In genomic region chr8:119603771-119604170, GRCm38 (mm10) we compare ENCODE assay signal across 10 mouse cellular contexts. TPM values are rescaled to one million over a fixed set of nuclear protein-coding genes. Genes with fewer than 3 reads are reported as not detected.
DNase-seq lines count a peak whose midpoint lies in the region; ATAC-seq and TF ChIP-seq lines count a peak whose summit lies in the region.
"Had no signal": no experiment of that assay in that cellular context is flagged by ENCODE, and none has a peak within 500 bp of the region (broad histone marks: within the 10 kb centered on the region; RNA-seq: fewer than 3 reads in every experiment).

No protein-coding gene starts in this region.

- no peak overlapping the region; the same call in 1 of the 2 replicates for H3K4me3 ChIP-seq in heart, embryonic 12.5 days
- peak overlapping the region; percentile 78; the same call in 1 of the 2 replicates for H3K4me3 ChIP-seq in embryonic facial prominence, embryonic 11.5 days (ENCODE audit: low read depth, low read length)
- H3K4me3 ChIP-seq in hindbrain, postnatal 0 days (ENCODE audit: low read length) = no peak overlapping the region
- H3K4me3 ChIP-seq in midbrain, embryonic 16.5 days (ENCODE audit: low read depth, low read length) = no peak overlapping the region
- no peak overlapping the region for H3K4me3 ChIP-seq in lung, adult 2 months (replicated peaks; ENCODE audit: extremely low read depth, low read depth, low read length)

- TF ChIP-seq POLR2A in lung, adult 2 months (IDR thresholded peaks at IDR 0.05; ENCODE audit: borderline replicate concordance, extremely low read depth, low read depth, low read length) = no peak

- peak overlapping the region; percentile 88 for H3K4me2 ChIP-seq in heart, embryonic 12.5 days
- H3K4me2 ChIP-seq in embryonic facial prominence, embryonic 11.5 days (ENCODE audit: low read depth, low read length) = peak overlapping the region; percentile 73; the same call in 1 of the 2 replicates
- H3K4me2 ChIP-seq in hindbrain, postnatal 0 days (ENCODE audit: low read depth, low read length) = peak overlapping the region; percentile 93
- H3K4me2 ChIP-seq in midbrain, embryonic 16.5 days (ENCODE audit: low read length) = peak overlapping the region; percentile 60

- TF ChIP-seq CTCF in hindbrain, postnatal 0 days (IDR thresholded peaks at IDR 0.05; ENCODE audit: low read depth) = no peak
- no peak for TF ChIP-seq CTCF in lung, adult 2 months (IDR thresholded peaks at IDR 0.05; ENCODE audit: insufficient read depth, low read length)

- H3K27ac ChIP-seq in heart, embryonic 12.5 days (ENCODE audit: poor library complexity, severe bottlenecking) = no peak overlapping the region
- no peak overlapping the region for H3K27ac ChIP-seq in embryonic facial prominence, embryonic 11.5 days (replicated peaks; ENCODE audit: low read depth, low read length)
- no peak overlapping the region for H3K27ac ChIP-seq in hindbrain, postnatal 0 days
- no peak overlapping the region for H3K27ac ChIP-seq in midbrain, embryonic 16.5 days (ENCODE audit: low read length)

- no peaks in the 10 kb centered on the region for H3K27me3 ChIP-seq in heart, embryonic 12.5 days (replicated peaks)
- H3K27me3 ChIP-seq in embryonic facial prominence, embryonic 11.5 days (ENCODE audit: control insufficient read depth, insufficient read depth, low read length) = no peaks in the 10 kb centered on the region
- no peaks in the 10 kb centered on the region for H3K27me3 ChIP-seq in hindbrain, postnatal 0 days (ENCODE audit: insufficient read depth, low read length)
- H3K27me3 ChIP-seq in midbrain, embryonic 16.5 days (ENCODE audit: control insufficient read depth, insufficient read depth, low read depth, low read length) = no peaks in the 10 kb centered on the region

- no peak overlapping the region for H3K9ac ChIP-seq in heart, embryonic 12.5 days
- H3K9ac ChIP-seq in embryonic facial prominence, embryonic 11.5 days (replicated peaks; ENCODE audit: low read length) = no peak overlapping the region
- peak overlapping the region; percentile 62; the same call in 1 of the 2 replicates for H3K9ac ChIP-seq in hindbrain, postnatal 0 days (replicated peaks; ENCODE audit: low read length)
- peak overlapping the region; percentile 77; the same call in 1 of the 2 replicates for H3K9ac ChIP-seq in midbrain, embryonic 16.5 days (ENCODE audit: low read depth, low read length)

- H3K9me3 ChIP-seq in heart, embryonic 12.5 days (replicated peaks) = peaks cover 4% of the 10 kb centered on the region; the same call in 1 of the 2 replicates
- H3K9me3 ChIP-seq in embryonic facial prominence, embryonic 11.5 days (replicated peaks; ENCODE audit: control insufficient read depth, low read length) = no peaks in the 10 kb centered on the region
- no peaks in the 10 kb centered on the region for H3K9me3 ChIP-seq in hindbrain, postnatal 0 days (ENCODE audit: low read length)
- H3K9me3 ChIP-seq in midbrain, embryonic 16.5 days (replicated peaks; ENCODE audit: control insufficient read depth, low read length, poor library complexity, severe bottlenecking) = no peaks in the 10 kb centered on the region

- no peak for ATAC-seq in heart, embryonic 12.5 days (ENCODE audit: insufficient number of reproducible peaks, low FRiP score)
- ATAC-seq in embryonic facial prominence, embryonic 11.5 days (replicated peaks; ENCODE audit: insufficient number of reproducible peaks, low FRiP score, low TSS enrichment, low read depth) = no peak
- ATAC-seq in hindbrain, postnatal 0 days = no peak
- ATAC-seq in midbrain, embryonic 16.5 days = no peak

- peaks cover 11% of the 10 kb centered on the region for H3K4me1 ChIP-seq in heart, embryonic 12.5 days (replicated peaks)
- H3K4me1 ChIP-seq in embryonic facial prominence, embryonic 11.5 days (ENCODE audit: control insufficient read depth, insufficient read depth, low read length) = peaks cover 7% of the 10 kb centered on the region
- H3K4me1 ChIP-seq in hindbrain, postnatal 0 days (ENCODE audit: insufficient read depth, low read length) = peaks cover 8% of the 10 kb centered on the region; the same call in 1 of the 2 replicates
- peaks cover 9% of the 10 kb centered on the region for H3K4me1 ChIP-seq in midbrain, embryonic 16.5 days (ENCODE audit: control insufficient read depth, insufficient read depth, low read length)
- no peaks in the 10 kb centered on the region for H3K4me1 ChIP-seq in lung, adult 2 months (ENCODE audit: control insufficient read depth, insufficient read depth, low read length)

- 93% methylated on average over 4 of the region's 4 CpGs for WGBS in heart, embryonic 12.5 days
- 94% methylated on average over 4 of the region's 4 CpGs for WGBS in embryonic facial prominence, embryonic 11.5 days
- WGBS in hindbrain, postnatal 0 days = 94% methylated on average over 4 of the region's 4 CpGs
- WGBS in midbrain, embryonic 16.5 days = 92% methylated on average over 4 of the region's 4 CpGs
- WGBS in lung, adult 2 months = 87% methylated on average over 4 of the region's 4 CpGs

- DNase-seq in heart, postnatal 10 days = no peak
- DNase-seq in embryonic facial prominence, embryonic 11.5 days (ENCODE audit: low spot score) = no peak
- DNase-seq in hindbrain, postnatal 0 days (ENCODE audit: low spot score) = no peak
- no peak for DNase-seq in layer of hippocampus, adult 9-10 months (ENCODE audit: low spot score)
- DNase-seq in testis, postnatal 14 days (ENCODE audit: low spot score) = no peak
- DNase-seq in lung, adult 2 months = no peak
- DNase-seq: cerebellum, adult 18-20 months had no signal

- peaks cover 40% of the 10 kb centered on the region for H3K36me3 ChIP-seq in heart, embryonic 12.5 days
- peaks cover 3% of the 10 kb centered on the region; the same call in 1 of the 2 replicates for H3K36me3 ChIP-seq in embryonic facial prominence, embryonic 11.5 days (replicated peaks; ENCODE audit: control insufficient read depth, insufficient read depth, low read depth, low read length)
- peaks cover 36% of the 10 kb centered on the region for H3K36me3 ChIP-seq in hindbrain, postnatal 0 days (ENCODE audit: insufficient read depth, low read length)
- peaks cover 10% of the 10 kb centered on the region for H3K36me3 ChIP-seq in midbrain, embryonic 16.5 days (ENCODE audit: control insufficient read depth, insufficient read depth, low read length)

- intact Hi-C loops in heart, postnatal 10 days (cut with DNase I) = loop anchor here (2.0 to 10.0 kb wide), 4 partner anchors 29 to 189 kb away; partner anchors contain the start of genes Dnaaf1, Hsdl1 and Mbtps1

RNA-seq across cellular contexts. Expression of gene Taf1c, which starts 1.3 kb away (rescaled TPM):
- 8.1 and 8.6 TPM in 2 replicates for polyA plus RNA-seq in heart, embryonic 12.5 days (2016; fragmentation: Nextera tagmentation; extraction: Ambion mirVana)
- total RNA-seq in heart, postnatal 10 days (2021) = 1 to 10 TPM; 3.9 to 4.7 TPM
- polyA plus RNA-seq in embryonic facial prominence, embryonic 11.5 days (2014; fragmentation: Nextera tagmentation; extraction: Ambion mirVana) = 10.3 and 11.0 TPM in 2 replicates
- 19.8 and 29.7 TPM in 2 replicates for total RNA-seq in hindbrain, postnatal 0 days (2014; rRNA removed)
- 7.9 and 9.4 TPM in 2 replicates for polyA plus RNA-seq in hindbrain, postnatal 0 days (2015; fragmentation: Nextera tagmentation; extraction: Ambion mirVana)
- polyA plus RNA-seq in midbrain, embryonic 16.5 days (2015; fragmentation: Nextera tagmentation; extraction: Ambion mirVana) = 14.3 and 14.6 TPM in 2 replicates
- 17.6 and 19.5 TPM in 2 replicates for polyA plus RNA-seq in lung, adult 2 months (2012; rRNA removed)

RNA-seq across cellular contexts. Expression of gene Adad2, which starts 8.8 kb away (rescaled TPM):
- polyA plus RNA-seq in heart, embryonic 12.5 days (2016; fragmentation: Nextera tagmentation; extraction: Ambion mirVana) = 0.09 TPM in 1 of 2 replicates, not detected in the other
- not detected for total RNA-seq in heart, postnatal 10 days (2021)
- polyA plus RNA-seq in embryonic facial prominence, embryonic 11.5 days (2014; fragmentation: Nextera tagmentation; extraction: Ambion mirVana) = 0.17 TPM in 1 of 2 replicates, not detected in the other
- total RNA-seq in hindbrain, postnatal 0 days (2014; rRNA removed) = 0.63 and 1.0 TPM in 2 replicates
- polyA plus RNA-seq in hindbrain, postnatal 0 days (2015; fragmentation: Nextera tagmentation; extraction: Ambion mirVana) = 0.11 TPM in 1 of 2 replicates, not detected in the other
- 0.10 and 0.19 TPM in 2 replicates for polyA plus RNA-seq in midbrain, embryonic 16.5 days (2015; fragmentation: Nextera tagmentation; extraction: Ambion mirVana)
- polyA plus RNA-seq in lung, adult 2 months (2012; rRNA removed) = not detected in 2 replicates
- total RNA-seq: neutrophil, adult 5-6 weeks had no signal

RNA-seq across cellular contexts. Expression of gene Dnaaf1, which starts 28.7 kb away (rescaled TPM):
- polyA plus RNA-seq in heart, embryonic 12.5 days (2016; fragmentation: Nextera tagmentation; extraction: Ambion mirVana) = 0.18 and 0.23 TPM in 2 replicates
- not detected for total RNA-seq in heart, postnatal 10 days (2021)
- polyA plus RNA-seq in embryonic facial prominence, embryonic 11.5 days (2014; fragmentation: Nextera tagmentation; extraction: Ambion mirVana) = 0.13 TPM in 1 of 2 replicates, not detected in the other
- total RNA-seq in hindbrain, postnatal 0 days (2014; rRNA removed) = 0.04 TPM in 1 of 2 replicates, not detected in the other
- polyA plus RNA-seq in hindbrain, postnatal 0 days (2015; fragmentation: Nextera tagmentation; extraction: Ambion mirVana) = 0.42 and 0.48 TPM in 2 replicates
- polyA plus RNA-seq in midbrain, embryonic 16.5 days (2015; fragmentation: Nextera tagmentation; extraction: Ambion mirVana) = 0.75 and 0.83 TPM in 2 replicates
- polyA plus RNA-seq in lung, adult 2 months (2012; rRNA removed) = 5.0 and 5.3 TPM in 2 replicates
- total RNA-seq: neutrophil, adult 5-6 weeks had no signal

RNA-seq across cellular contexts. Expression of gene Hsdl1, which starts 28.8 kb away (rescaled TPM):
- polyA plus RNA-seq in heart, embryonic 12.5 days (2016; fragmentation: Nextera tagmentation; extraction: Ambion mirVana) = 38.3 and 41.9 TPM in 2 replicates
- 10 to 100 TPM; 17.6 to 18.2 TPM for total RNA-seq in heart, postnatal 10 days (2021)
- 39.6 and 45.2 TPM in 2 replicates for polyA plus RNA-seq in embryonic facial prominence, embryonic 11.5 days (2014; fragmentation: Nextera tagmentation; extraction: Ambion mirVana)
- 127 and 144 TPM in 2 replicates for total RNA-seq in hindbrain, postnatal 0 days (2014; rRNA removed)
- 114 and 126 TPM in 2 replicates for polyA plus RNA-seq in hindbrain, postnatal 0 days (2015; fragmentation: Nextera tagmentation; extraction: Ambion mirVana)
- polyA plus RNA-seq in midbrain, embryonic 16.5 days (2015; fragmentation: Nextera tagmentation; extraction: Ambion mirVana) = 197 and 206 TPM in 2 replicates
- 24.1 and 27.7 TPM in 2 replicates for polyA plus RNA-seq in lung, adult 2 months (2012; rRNA removed)

RNA-seq across cellular contexts. Expression of gene Kcng4, which starts 31.7 kb away (rescaled TPM):
- polyA plus RNA-seq in heart, embryonic 12.5 days (2016; fragmentation: Nextera tagmentation; extraction: Ambion mirVana) = not detected in 2 replicates
- total RNA-seq in heart, postnatal 10 days (2021) = under 1 TPM in 1 of 2 experiments, not detected in 1; 0.10 TPM
- 0.15 TPM in 1 of 2 replicates, not detected in the other for polyA plus RNA-seq in embryonic facial prominence, embryonic 11.5 days (2014; fragmentation: Nextera tagmentation; extraction: Ambion mirVana)
- 0.11 and 0.73 TPM in 2 replicates for total RNA-seq in hindbrain, postnatal 0 days (2014; rRNA removed)
- 0.19 and 0.21 TPM in 2 replicates for polyA plus RNA-seq in hindbrain, postnatal 0 days (2015; fragmentation: Nextera tagmentation; extraction: Ambion mirVana)
- polyA plus RNA-seq in midbrain, embryonic 16.5 days (2015; fragmentation: Nextera tagmentation; extraction: Ambion mirVana) = 0.26 and 1.6 TPM in 2 replicates
- 0.17 and 0.51 TPM in 2 replicates for polyA plus RNA-seq in lung, adult 2 months (2012; rRNA removed)
- total RNA-seq: neutrophil, adult 5-6 weeks had no signal

Comparison
In these comparisons a context has a peak if more than half of its experiments do, and no peak if none do; other contexts are left out.
1. H3K9ac ChIP-seq: peak in hindbrain, postnatal 0 days (single experiment) and midbrain, embryonic 16.5 days (single experiment); none in heart, embryonic 12.5 days (single experiment) and embryonic facial prominence, embryonic 11.5 days (single experiment).
2. Peak in every context shown above with its lines, with median percentiles within 50 percentile points of each other: H3K4me2 ChIP-seq.